Mouse (Mus musculus) liver, embryonic 14.5 days (tissue): ENCODE data around the gene Apaf1. TPM values are rescaled to one million over a fixed set of nuclear protein-coding genes. Genes with fewer than 3 reads are reported as not detected.

Source experiments
- ATAC-seq: fragments of 200-750 bp; cut with Nextera tagmentation; 2 replicates; pipeline ENCODE4 v1.8.0; 2017; ENCODE audit warnings: moderate number of reproducible peaks, mild to moderate bottlenecking, moderate library complexity; ENCODE audit not compliant: insufficient read depth
- DNase-seq, 3 experiments: peaks; one replicate each; pipeline ENCODE4 v3.0.0-alpha.2; 2012 to 2013; ENCODE audit warnings: low read depth in 3 of 3, low spot score in 3 of 3
- H3K27ac ChIP-seq: fragments of 300-500 bp; sonication (generic); 2 replicates; pipeline ENCODE4 v1.5.1; 2014; ENCODE audit warnings: moderate library complexity, mild to moderate bottlenecking, control low read depth, inconsistent platforms
- H3K27me3 ChIP-seq: fragments of 300-500 bp; sonication (generic); 2 replicates; pipeline ENCODE4 v1.6.1; 2014; ENCODE audit warnings: mild to moderate bottlenecking, low read length, moderate library complexity; ENCODE audit not compliant: control insufficient read depth, insufficient read depth
- H3K36me3 ChIP-seq: fragments of 300-500 bp; sonication (generic); replicated peaks from 2 replicates; pipeline ENCODE4 v1.6.1; 2014; ENCODE audit warnings: low read depth; ENCODE audit not compliant: control insufficient read depth, insufficient read depth
- H3K4me1 ChIP-seq, 2 experiments: fragments of 200-500 bp in 1 of 2; fragments of 300-500 bp in 1 of 2; sonication (generic) in 1 of 2; replicated peaks; 2 replicates each; pipeline ENCODE4 v1.6.1; 2012 to 2014; ENCODE audit warnings: antibody characterized with exemption in 1 of 2, inconsistent platforms in 1 of 2, low read length in 1 of 2; ENCODE audit not compliant: control insufficient read depth in 2 of 2, insufficient read depth in 2 of 2
- H3K4me2 ChIP-seq: fragments of 300-500 bp; sonication (generic); 2 replicates; pipeline ENCODE4 v1.6.1; 2014; ENCODE audit warnings: low read depth, mild to moderate bottlenecking, control low read depth, moderate library complexity
- H3K4me3 ChIP-seq, 2 experiments: fragments of 200-500 bp in 1 of 2; fragments of 300-500 bp in 1 of 2; sonication (generic) in 1 of 2; 2 replicates each; pipeline ENCODE4 v1.5.1; 2012 to 2014; ENCODE audit warnings: low read depth in 2 of 2, low read length in 2 of 2, mild to moderate bottlenecking in 2 of 2, control low read depth in 1 of 2, inconsistent platforms in 1 of 2, moderate library complexity in 1 of 2; ENCODE audit not compliant: insufficient read depth in 1 of 2
- H3K9ac ChIP-seq: fragments of 300-500 bp; sonication (generic); replicated peaks from 2 replicates; pipeline ENCODE4 v1.6.1; 2014; ENCODE audit warnings: mild to moderate bottlenecking, control low read depth, moderate library complexity
- H3K9me3 ChIP-seq: fragments of 300-500 bp; sonication (generic); 2 replicates; pipeline ENCODE4 v1.6.1; 2016; ENCODE audit warnings: low read length, mixed read lengths; ENCODE audit not compliant: control insufficient read depth
- CTCF ChIP-seq: IDR thresholded peaks from 2 replicates; pipeline ENCODE4 v1.5.1; 2016; ENCODE audit warnings: antibody characterized with exemption, low read depth, control low read depth
- EP300 ChIP-seq: IDR thresholded peaks from 2 replicates; pipeline ENCODE4 v1.6.1; 2016; ENCODE audit warnings: antibody characterized with exemption, low read depth
- WGBS: fragments of 180-500 bp; shearing (Covaris S2); extraction: QIAGEN DNeasy Blood & Tissue Kit; methylation state at CpG from one replicate; pipeline ENCODE4 v1.1.7; 2014; ENCODE audit not compliant: insufficient replicate concordance; 5-methylcytosine and 5-hydroxymethylcytosine counted together
- polyA plus RNA-seq, 2 experiments: library from polyadenylated mRNA; depleted of rRNA in 1 of 2; stranded (reverse) in 1 of 2; unstranded in 1 of 2; fragments of >200 nt; fragmentation: Nextera tagmentation in 1 of 2; extraction: Ambion mirVana in 1 of 2; gene quantifications; 2 replicates each; pipeline versions ENCODE4 v1.2.1 to v1.2.3; 2012 to 2014

Gene Apaf1
- polyA plus RNA-seq, 2 experiments = 7.2 to 8.2 TPM

GRCm38 (mm10) chr10:90992237-90992636 is 90.3 kb downstream of the Apaf1 start:
- H3K4me2 ChIP-seq = no peak overlapping the region
- H3K36me3 ChIP-seq = no peaks in the 10 kb centered on the region; the same call in 1 of the 2 replicates
- DNase-seq (no peak), ATAC-seq (no peak)
- no peaks in the 10 kb centered on the region for H3K9me3 ChIP-seq
- no peak overlapping the region for H3K27ac ChIP-seq
- no peak for TF ChIP-seq CTCF
- TF ChIP-seq EP300 = no peak
- H3K27me3 ChIP-seq = no peaks in the 10 kb centered on the region
- WGBS = 81% methylated on average over 6 of the region's 6 CpGs
- H3K4me3 ChIP-seq = no peak overlapping the region
- H3K4me1 ChIP-seq = no peaks in the 10 kb centered on the region
- no peak overlapping the region for H3K9ac ChIP-seq

- WGBS = 71% methylated on average over 6 of the region's 6 CpGs
- H3K36me3 ChIP-seq = no peaks in the 10 kb centered on the region; the same call in 1 of the 2 replicates
- H3K4me3 ChIP-seq = no peak overlapping the region
- no peaks in the 10 kb centered on the region for H3K9me3 ChIP-seq
- H3K9ac ChIP-seq = no peak overlapping the region
- ATAC-seq (no peak), DNase-seq (no peak)
- H3K27me3 ChIP-seq = no peaks in the 10 kb centered on the region
- H3K4me2 ChIP-seq = no peak overlapping the region
- no peak for TF ChIP-seq CTCF
- no peak for TF ChIP-seq EP300
- H3K27ac ChIP-seq = no peak overlapping the region
- H3K4me1 ChIP-seq = no peaks in the 10 kb centered on the region
Observed at GRCm38 (mm10) chr10:90990340-90990739, 92.2 kb downstream of the Apaf1 start.

- ATAC-seq = no peak
- Histone ChIP-seq H3K4me1 (no peaks in the 10 kb centered on the region), H3K27ac (no peak overlapping the region), H3K9me3 (no peaks in the 10 kb centered on the region), H3K36me3 (no peaks in the 10 kb centered on the region), H3K9ac (no peak overlapping the region), H3K4me3 (no peak overlapping the region), H3K27me3 (no peaks in the 10 kb centered on the region), H3K4me2 (no peak overlapping the region)
- TF ChIP-seq CTCF (no peak), EP300 (no peak)
- 73% methylated on average over 8 of the region's 8 CpGs for WGBS
- DNase-seq = no peak
Observed at GRCm38 (mm10) chr10:90983046-90983445, 99.5 kb downstream of the Apaf1 start.

DNA sequence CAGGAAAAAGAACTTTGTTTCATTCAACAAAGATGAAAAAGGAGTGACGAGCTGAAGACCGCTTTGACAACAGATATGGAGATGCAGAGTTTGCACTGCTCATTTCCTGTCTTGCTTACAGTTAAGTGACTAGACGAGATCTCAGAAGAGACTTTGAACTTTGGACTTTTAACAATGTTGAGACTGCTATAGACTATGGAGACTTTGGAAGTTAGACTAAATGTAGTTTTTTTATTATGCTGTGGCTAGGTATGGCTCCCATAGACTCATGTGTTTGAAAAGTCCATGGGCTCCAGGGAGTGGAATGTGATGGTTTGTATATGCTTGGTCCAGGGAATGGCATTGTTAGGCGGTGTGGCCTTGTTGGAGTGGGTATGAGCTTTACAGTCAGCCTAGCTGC is 100.8 kb downstream of the Apaf1 start:
- H3K27ac ChIP-seq = no peak overlapping the region
- H3K9me3 ChIP-seq = no peaks in the 10 kb centered on the region
- 65% methylated on average over 4 of the region's 4 CpGs for WGBS
- H3K9ac ChIP-seq = no peak overlapping the region
- no peak overlapping the region for H3K4me2 ChIP-seq
- no peaks in the 10 kb centered on the region for H3K36me3 ChIP-seq
- H3K27me3 ChIP-seq = no peaks in the 10 kb centered on the region
- no peak overlapping the region for H3K4me3 ChIP-seq
- no peaks in the 10 kb centered on the region for H3K4me1 ChIP-seq
- no peak for ATAC-seq
- no peak for DNase-seq
- TF ChIP-seq CTCF = no peak

GRCm38 (mm10) chr10:90974491-90974890 is 108.1 kb downstream of the Apaf1 start:
- ATAC-seq = no peak
- 42% methylated on average over 6 of the region's 6 CpGs for WGBS
- no peak overlapping the region for H3K4me2 ChIP-seq
- no peak overlapping the region for H3K4me3 ChIP-seq
- H3K9me3 ChIP-seq = no peaks in the 10 kb centered on the region
- no peak overlapping the region for H3K9ac ChIP-seq
- peaks cover 10% of the 10 kb centered on the region for H3K27me3 ChIP-seq
- no peak overlapping the region for H3K27ac ChIP-seq
- no peaks in the 10 kb centered on the region for H3K36me3 ChIP-seq
- no peak for DNase-seq
- no peak for TF ChIP-seq EP300
- no peak for TF ChIP-seq CTCF
- no peaks in the 10 kb centered on the region for H3K4me1 ChIP-seq
